Mouse (Mus musculus) left cerebral cortex, postnatal 25 days (tissue): ENCODE data around the gene Fdxr. TPM values are rescaled to one million over a fixed set of nuclear protein-coding genes. Genes with fewer than 3 reads are reported as not detected.

Experiments
- DNase-seq, 2 experiments: peaks; one replicate each; pipeline ENCODE4 v3.0.0; 2022; ENCODE audit warnings: low spot score in 2 of 2, mixed read lengths in 1 of 2
- intact Hi-C: fragments of 180-260 bp; cut with DNase I; formaldehyde crosslinking; loops from one replicate; pipeline ENCODE4 v1.15.1; 2025
- total RNA-seq, 2 experiments: library from RNA; stranded (reverse); gene quantifications; 2 replicates each; pipeline ENCODE4 v1.2.3; 2021

Gene Fdxr
- total RNA-seq, 2 experiments from 2014 or later: 14.5 to 17.4 TPM

GRCm38 (mm10) chr11:115249721-115250404 lies 27.0 kb downstream of the Fdxr start:
- intact Hi-C loops: no loop called here
- DNase-seq: no peak

GRCm38 (mm10) chr11:115247945-115248344 lies 28.9 kb downstream of the Fdxr start:
- DNase-seq: no peak
- intact Hi-C loops: no loop called here

- DNase-seq: no peak
- intact Hi-C loops: no loop called here
Observed at GRCm38 (mm10) chr11:115247240-115247639, 29.6 kb downstream of the Fdxr start.

- intact Hi-C loops: no loop called here
- DNase-seq: no peak
Observed at GRCm38 (mm10) chr11:115246386-115246785, 30.5 kb downstream of the Fdxr start.

GRCm38 (mm10) chr11:115244840-115245239 lies 32.0 kb downstream of the Fdxr start:
- intact Hi-C loops: no loop called here
- DNase-seq: no peak

- no peak for DNase-seq
- intact Hi-C loops: no loop called here
Observed at GRCm38 (mm10) chr11:115243783-115244182, 33.1 kb downstream of the Fdxr start.

GRCm38 (mm10) chr11:115242746-115243145 lies 34.1 kb downstream of the Fdxr start:
- intact Hi-C loops: no loop called here

GRCm38 (mm10) chr11:115241402-115241801 lies 35.4 kb downstream of the Fdxr start:
- no peak for DNase-seq
- intact Hi-C loops: no loop called here

More at GRCm38 (mm10) chr11:115242746-115243145, 34.1 kb downstream of the Fdxr start:
- DNase-seq: no peak

GRCm38 (mm10) chr11:115236570-115236969 lies 40.3 kb downstream of the Fdxr start:
- intact Hi-C loops: no loop called here
- DNase-seq: no peak

GRCm38 (mm10) chr11:115234320-115235044 lies 42.4 kb downstream of the Fdxr start:
- no peak for DNase-seq
- intact Hi-C loops: no loop called here

- peak in 1 of 2 experiments; percentile 67 for DNase-seq
- intact Hi-C loops: loop anchor here (2.0 kb wide), 1 partner anchor 31 kb away; no protein-coding TSS in a partner anchor
Observed at GRCm38 (mm10) chr11:115233526-115234290, 43.1 kb downstream of the Fdxr start.

GRCm38 (mm10) chr11:115232889-115233288 lies 44.0 kb downstream of the Fdxr start:
- intact Hi-C loops: loop anchor here (2.0 kb wide), 1 partner anchor 30 kb away; no protein-coding TSS in a partner anchor
- DNase-seq: no peak

GRCm38 (mm10) chr11:115231924-115232323 lies 44.9 kb downstream of the Fdxr start:
- peak in 1 of 2 experiments; percentile 45 for DNase-seq
- intact Hi-C loops: loop anchor here (2.0 kb wide), 1 partner anchor 29 kb away; no protein-coding TSS in a partner anchor

GRCm38 (mm10) chr11:115231168-115231915 lies 45.5 kb downstream of the Fdxr start:
- intact Hi-C loops: no loop called here

GRCm38 (mm10) chr11:115229021-115229930 lies 47.6 kb downstream of the Fdxr start:
- intact Hi-C loops: no loop called here
- DNase-seq: no peak

More at GRCm38 (mm10) chr11:115231168-115231915, 45.5 kb downstream of the Fdxr start:
- no peak for DNase-seq

- intact Hi-C loops: no loop called here
- no peak for DNase-seq
Observed at GRCm38 (mm10) chr11:115228430-115228829, 48.4 kb downstream of the Fdxr start.

GRCm38 (mm10) chr11:115227640-115228039 lies 49.2 kb downstream of the Fdxr start:
- intact Hi-C loops: no loop called here
- DNase-seq: no peak

- no peak for DNase-seq
- intact Hi-C loops: no loop called here
Observed at GRCm38 (mm10) chr11:115226811-115227491, 49.9 kb downstream of the Fdxr start.
